27 mouse cellular contexts compared by ENCODE assay signal in genomic region chr1:61576758-61577157, GRCm38 (mm10).
"Had no signal": no experiment of that assay in that cellular context is flagged by ENCODE, and none has a peak within 500 bp of the region (broad histone marks: within the 10 kb centered on the region; RNA-seq: fewer than 3 reads in every experiment).

No protein-coding gene starts in this region.

- H3K9ac ChIP-seq: embryonic facial prominence, embryonic 12.5 days; embryonic facial prominence, embryonic 13.5 days; embryonic facial prominence, embryonic 15.5 days; forebrain, embryonic 12.5 days; forebrain, embryonic 13.5 days; forebrain, embryonic 15.5 days; forebrain, postnatal 0 days had no signal

- H3K4me2 ChIP-seq: embryonic facial prominence, embryonic 12.5 days; embryonic facial prominence, embryonic 13.5 days; embryonic facial prominence, embryonic 15.5 days; forebrain, embryonic 12.5 days; forebrain, embryonic 13.5 days; forebrain, embryonic 15.5 days had no signal

- H3K27me3 ChIP-seq: embryonic facial prominence, embryonic 12.5 days; embryonic facial prominence, embryonic 13.5 days; embryonic facial prominence, embryonic 15.5 days; forebrain, embryonic 12.5 days; forebrain, embryonic 13.5 days; forebrain, embryonic 15.5 days had no signal

- ATAC-seq: forebrain, embryonic 13.5 days; forebrain, embryonic 14.5 days; forebrain, embryonic 15.5 days; forebrain, embryonic 16.5 days; forebrain, postnatal 0 days had no signal

- H3K27ac ChIP-seq: embryonic facial prominence, embryonic 10.5 days; embryonic facial prominence, embryonic 12.5 days; embryonic facial prominence, embryonic 13.5 days; embryonic facial prominence, embryonic 15.5 days; forebrain, embryonic 10.5 days; forebrain, embryonic 12.5 days; forebrain, embryonic 13.5 days; forebrain, embryonic 15.5 days; gastrocnemius, adult 2 months; heart, adult 2 months had no signal

- H3K4me1 ChIP-seq: embryonic facial prominence, embryonic 10.5 days; embryonic facial prominence, embryonic 12.5 days; embryonic facial prominence, embryonic 13.5 days; embryonic facial prominence, embryonic 15.5 days; forebrain, embryonic 10.5 days; forebrain, embryonic 12.5 days; forebrain, embryonic 13.5 days had no signal

- DNase-seq: cerebellum, adult 9-10 months; cerebellum, adult 9-11 months; cerebellum, postnatal 10 days; cerebellum, postnatal 14 days; cerebellum, postnatal 25 days; cerebellum, postnatal 36 days; embryo, embryonic 11 days; forebrain, postnatal 0 days; gastrocnemius, adult 2 months; gastrocnemius, postnatal 10 days; gastrocnemius, postnatal 14 days; gastrocnemius, postnatal 25 days; gastrocnemius, postnatal 36 days; heart, adult 11 months; heart, adult 18-20 months; heart, adult 2 months had no signal

- H3K4me3 ChIP-seq: embryonic facial prominence, embryonic 10.5 days; embryonic facial prominence, embryonic 12.5 days; embryonic facial prominence, embryonic 13.5 days; embryonic facial prominence, embryonic 15.5 days; erythroblast, embryonic 14.5 days; forebrain, embryonic 10.5 days; forebrain, embryonic 12.5 days; forebrain, embryonic 13.5 days; forebrain, embryonic 15.5 days; gastrocnemius, adult 2 months; heart, adult 2 months had no signal

- H3K9me3 ChIP-seq: embryonic facial prominence, embryonic 10.5 days; embryonic facial prominence, embryonic 12.5 days; embryonic facial prominence, embryonic 13.5 days; embryonic facial prominence, embryonic 15.5 days; forebrain, embryonic 10.5 days; forebrain, embryonic 12.5 days; forebrain, embryonic 13.5 days; forebrain, embryonic 15.5 days had no signal

- H3K36me3 ChIP-seq: embryonic facial prominence, embryonic 10.5 days; embryonic facial prominence, embryonic 12.5 days; embryonic facial prominence, embryonic 13.5 days; embryonic facial prominence, embryonic 15.5 days; forebrain, embryonic 10.5 days; forebrain, embryonic 12.5 days; forebrain, embryonic 15.5 days had no signal
